In genomic region chr13:63900679-63901302, GRCm38 (mm10) we compare ENCODE assay signal across 8 mouse cellular contexts.
A peak's percentile ranks its signal among the peaks of the same experiment; 100 is the strongest.
DNase-seq lines count a peak whose midpoint lies in the region; ATAC-seq and TF ChIP-seq lines count a peak whose summit lies in the region.

No protein-coding gene starts in this region.

- H3K27me3 ChIP-seq in E14TG2a.4 (ENCODE audit: insufficient read depth, low read length), result peaks cover 15% of the 10 kb centered on the region; the same call in 1 of the 2 replicates
- H3K27me3 ChIP-seq in forebrain, embryonic 15.5 days, result peaks cover 9% of the 10 kb centered on the region; the same call in 1 of the 2 replicates
- no peaks in the 10 kb centered on the region; the same call in 1 of the 2 replicates for H3K27me3 ChIP-seq in limb, embryonic 15.5 days

- TF ChIP-seq CTCF in gastrocnemius, adult 2 months (IDR thresholded peaks at IDR 0.05), result no peak
- no peak for TF ChIP-seq CTCF in E14TG2a.4 (conservative IDR thresholded peaks at IDR 0.05; ENCODE audit: low read length)

- H3K9me3 ChIP-seq in E14TG2a.4 (ENCODE audit: low read length), result no peaks in the 10 kb centered on the region
- H3K9me3 ChIP-seq in forebrain, embryonic 15.5 days, result no peaks in the 10 kb centered on the region
- H3K9me3 ChIP-seq in limb, embryonic 15.5 days, result no peaks in the 10 kb centered on the region

- intact Hi-C loops in gastrocnemius, adult 2 months (cut with DNase I), result no loop called here
- intact Hi-C loops in gastrocnemius, postnatal 36 days (cut with DNase I), result no loop called here

- no peak overlapping the region for H3K9ac ChIP-seq in forebrain, embryonic 15.5 days (replicated peaks)
- H3K9ac ChIP-seq in limb, embryonic 15.5 days, result no peak overlapping the region

- H3K4me1 ChIP-seq in E14TG2a.4 (replicated peaks; ENCODE audit: low read depth, low read length), result peaks cover 19% of the 10 kb centered on the region
- peaks cover 16% of the 10 kb centered on the region for H3K4me1 ChIP-seq in forebrain, embryonic 15.5 days
- peaks cover 23% of the 10 kb centered on the region for H3K4me1 ChIP-seq in limb, embryonic 15.5 days

- DNase-seq in gastrocnemius, adult 2 months, result no peak
- DNase-seq in gastrocnemius, postnatal 36 days, result no peak
- no peak for DNase-seq in right cerebral cortex, postnatal 4 days
- no peak for DNase-seq in frontal cortex, postnatal 10 days (ENCODE audit: low spot score in 2 of 2)

- 0 out of 2 replicates have a peak, but pooled peaks have one; percentile 17 for ATAC-seq in forebrain, embryonic 15.5 days (replicated peaks)
- no peak for ATAC-seq in limb, embryonic 15.5 days (ENCODE audit: insufficient number of reproducible peaks, low FRiP score, low TSS enrichment, low read depth)
- ATAC-seq in inflammation-experienced regulatory T-cells, adult 6 months, result no peak

- 14% methylated on average over 12 of the region's 12 CpGs for WGBS in forebrain, embryonic 15.5 days
- WGBS in limb, embryonic 15.5 days, result 19% methylated on average over 12 of the region's 12 CpGs

- peaks cover 23% of the 10 kb centered on the region for H3K36me3 ChIP-seq in E14TG2a.4 (ENCODE audit: insufficient read depth, low read length)
- H3K36me3 ChIP-seq in forebrain, embryonic 15.5 days, result no peaks in the 10 kb centered on the region
- peaks cover 4% of the 10 kb centered on the region; the same call in 1 of the 2 replicates for H3K36me3 ChIP-seq in limb, embryonic 15.5 days

- peak overlapping the region; percentile 58 for H3K4me2 ChIP-seq in forebrain, embryonic 15.5 days (replicated peaks)
- H3K4me2 ChIP-seq in limb, embryonic 15.5 days, result peak overlapping the region; percentile 58

- H3K27ac ChIP-seq in gastrocnemius, adult 2 months, result peak overlapping the region; percentile 60
- no peak overlapping the region for H3K27ac ChIP-seq in forebrain, embryonic 15.5 days (replicated peaks)
- peak overlapping the region; percentile 88 for H3K27ac ChIP-seq in limb, embryonic 15.5 days

- H3K4me3 ChIP-seq in gastrocnemius, adult 2 months, result peak overlapping the region; percentile 69
- peak overlapping the region; percentile 63 for H3K4me3 ChIP-seq in E14TG2a.4 (replicated peaks; ENCODE audit: low read length)
- peak overlapping the region; percentile 32 for H3K4me3 ChIP-seq in forebrain, embryonic 15.5 days
- H3K4me3 ChIP-seq in limb, embryonic 15.5 days, result peak overlapping the region; percentile 23
